Mouse (Mus musculus): ENCODE results near the gene Snx6.
"Not testable (repeated sequence)": the region's sequence is repeated elsewhere in the genome, so short reads cannot be mapped to it uniquely, and the experiment has no call there.

GRCm38 (mm10) chr12:54713822-54714626, 81.5 kb downstream of the Snx6 start:
- not testable (repeated sequence) for TF ChIP-seq MYOD1 (IDR thresholded peaks at IDR 0.05; ENCODE audit: control insufficient read depth in 1 of 3, insufficient read length in 2 of 3, low read depth in 2 of 3); POLR2AphosphoS2 (IDR thresholded peaks at IDR 0.05; ENCODE audit: insufficient read length, low read depth); POLR2A (IDR thresholded peaks at IDR 0.05; ENCODE audit: insufficient read length, low read depth); TCF12 (IDR thresholded peaks at IDR 0.05; ENCODE audit: insufficient read depth, poor library complexity, severe bottlenecking); USF1 (IDR thresholded peaks at IDR 0.05; ENCODE audit: low read depth)
